Mouse (Mus musculus) intestine, postnatal 0 days (tissue): ENCODE data around the gene Rab33b. TPM values are rescaled to one million over a fixed set of nuclear protein-coding genes. Genes with fewer than 3 reads are reported as not detected.

Experiments
- ATAC-seq: fragments of 200-750 bp; cut with Nextera tagmentation; 2 replicates; pipeline ENCODE4 v1.8.0; 2017; ENCODE audit warnings: mild to moderate bottlenecking, moderate TSS enrichment, moderate library complexity
- H3K27ac ChIP-seq: fragments of 300-500 bp; sonication (generic); 2 replicates; pipeline ENCODE4 v1.5.1; 2014; ENCODE audit warnings: mild to moderate bottlenecking, low read depth, low read length, moderate library complexity
- H3K27me3 ChIP-seq: fragments of 300-500 bp; sonication (generic); replicated peaks from 2 replicates; pipeline ENCODE4 v1.6.1; 2014; ENCODE audit warnings: low read length, mixed read lengths; ENCODE audit not compliant: control insufficient read depth, insufficient read depth
- H3K36me3 ChIP-seq: fragments of 300-500 bp; sonication (generic); 2 replicates; pipeline ENCODE4 v1.6.1; 2014; ENCODE audit warnings: mild to moderate bottlenecking, moderate library complexity; ENCODE audit not compliant: control insufficient read depth, insufficient read depth
- H3K4me1 ChIP-seq: fragments of 300-500 bp; sonication (generic); replicated peaks from 2 replicates; pipeline ENCODE4 v1.6.1; 2014; ENCODE audit warnings: antibody characterized with exemption, low read length, mixed read lengths; ENCODE audit not compliant: control insufficient read depth, insufficient read depth
- H3K4me2 ChIP-seq: fragments of 300-500 bp; sonication (generic); replicated peaks from 2 replicates; pipeline ENCODE4 v1.6.1; 2014; ENCODE audit warnings: low read depth, mild to moderate bottlenecking, moderate library complexity
- H3K4me3 ChIP-seq: fragments of 300-500 bp; sonication (generic); 2 replicates; pipeline ENCODE4 v1.5.1; 2014; ENCODE audit warnings: low read depth, low read length
- H3K9ac ChIP-seq: fragments of 300-500 bp; sonication (generic); 2 replicates; pipeline ENCODE4 v1.6.1; 2014; ENCODE audit warnings: mild to moderate bottlenecking, low read depth, low read length
- H3K9me3 ChIP-seq: fragments of 300-500 bp; sonication (generic); 2 replicates; pipeline ENCODE4 v1.6.1; 2016; ENCODE audit warnings: mixed run types; ENCODE audit not compliant: control insufficient read depth
- CTCF ChIP-seq: sonication (generic); IDR thresholded peaks from 2 replicates; pipeline ENCODE4 v1.5.1; 2016; ENCODE audit warnings: low read depth, mild to moderate bottlenecking, control low read depth, antibody characterized with exemption, moderate library complexity
- WGBS: fragments of 180-500 bp; shearing (Covaris S2); extraction: QIAGEN DNeasy Blood & Tissue Kit; methylation state at CpG from one replicate; pipeline ENCODE4 v1.1.7; 2014; 5-methylcytosine and 5-hydroxymethylcytosine counted together
- polyA plus RNA-seq: library from polyadenylated mRNA; unstranded; fragments of >200 nt; fragmentation: Nextera tagmentation; extraction: Ambion mirVana; gene quantifications from 2 replicates; pipeline ENCODE4 v1.2.1, GENCODE M21; 2015

Rab33b gene
- polyA plus RNA-seq, 1 experiment from 2014 or later = 16.3 TPM

GRCm38 (mm10) chr3:51544442-51545128, 60.9 kb downstream of the Rab33b start:
- no peak overlapping the region for H3K9ac ChIP-seq
- peaks cover 30% of the 10 kb centered on the region for H3K36me3 ChIP-seq
- no peaks in the 10 kb centered on the region for H3K4me1 ChIP-seq
- H3K4me3 ChIP-seq = no peak overlapping the region
- no peak overlapping the region for H3K27ac ChIP-seq
- no peaks in the 10 kb centered on the region for H3K27me3 ChIP-seq
- WGBS = 81% methylated on average over 19 of the region's 19 CpGs
- ATAC-seq = no peak
- no peak for TF ChIP-seq CTCF
- no peak overlapping the region for H3K4me2 ChIP-seq
- no peaks in the 10 kb centered on the region for H3K9me3 ChIP-seq

Other genes starting within 250 kb of the Rab33b start
- gene Elf2, start 143.3 kb upstream of the Rab33b start, polyA plus RNA-seq = 38.6 and 40.7 TPM in 2 replicates
- 0.41 and 0.59 TPM in 2 replicates for gene Mgarp, start 87.2 kb upstream of the Rab33b start, polyA plus RNA-seq
- 1,384 and 1,395 TPM in 2 replicates for gene Ndufc1, start 74.9 kb upstream of the Rab33b start, polyA plus RNA-seq
- 14.4 and 16.3 TPM in 2 replicates for gene Naa15, start 68.8 kb upstream of the Rab33b start, polyA plus RNA-seq
- gene Setd7, start 77.0 kb downstream of the Rab33b start, polyA plus RNA-seq = 1.6 and 1.9 TPM in 2 replicates
- 128 and 153 TPM in 2 replicates for gene Mgst2, start 176.4 kb downstream of the Rab33b start, polyA plus RNA-seq